Mouse (Mus musculus) left cerebral cortex, adult 2 months (tissue): Measurements from ENCODE around the gene Trp53bp2. TPM values are rescaled to one million over a fixed set of nuclear protein-coding genes. Genes with fewer than 3 reads are reported as not detected.

Experiments
- DNase-seq, 2 experiments: peaks; one replicate each; pipeline ENCODE4 v3.0.0; 2021 to 2022; ENCODE audit warnings: low spot score in 2 of 2, mixed read lengths in 1 of 2; ENCODE audit errors: extremely low spot score in 1 of 2
- H3K27ac ChIP-seq: fragments of 200-600 bp; 2 replicates; pipeline ENCODE4 v1.8.1; 2022
- H3K4me3 ChIP-seq: fragments of 200-600 bp; 2 replicates; pipeline ENCODE4 v1.8.1; 2022
- CTCF ChIP-seq: fragments of 200-600 bp; IDR thresholded peaks from 2 replicates; pipeline ENCODE4 v1.8.1; 2022; ENCODE audit warnings: antibody characterized with exemption, mild to moderate bottlenecking, moderate library complexity
- intact Hi-C: fragments of 180-260 bp; cut with DNase I; formaldehyde crosslinking; loops from one replicate; pipeline ENCODE4 v1.15.1; 2025
- total RNA-seq, 2 experiments: library from RNA; stranded (reverse); gene quantifications; 2 replicates each; pipeline ENCODE4 v1.2.3; 2021

Gene Trp53bp2
- total RNA-seq, 2 experiments from 2014 or later: 20.4 to 22.6 TPM

- intact Hi-C loops: no loop called here
- H3K4me3 ChIP-seq: no peak overlapping the region
- peak overlapping the region; percentile 59; the same call in 1 of the 2 replicates for H3K27ac ChIP-seq
- peak; percentile 42 for TF ChIP-seq CTCF
- DNase-seq: no peak
Measured at GRCm38 (mm10) chr1:182475005-182475796, 66.2 kb downstream of the Trp53bp2 start.

- TF ChIP-seq CTCF: no peak
- no peak overlapping the region for H3K27ac ChIP-seq
- intact Hi-C loops: no loop called here
- DNase-seq: no peak
- no peak overlapping the region for H3K4me3 ChIP-seq
Measured at GRCm38 (mm10) chr1:182478935-182479334, 70.0 kb downstream of the Trp53bp2 start.

- intact Hi-C loops: no loop called here
- no peak for DNase-seq
- H3K27ac ChIP-seq: no peak overlapping the region
- no peak for TF ChIP-seq CTCF
- no peak overlapping the region for H3K4me3 ChIP-seq
Measured at GRCm38 (mm10) chr1:182481138-182481537, 72.2 kb downstream of the Trp53bp2 start.

GRCm38 (mm10) chr1:182481646-182482295 lies 72.8 kb downstream of the Trp53bp2 start:
- Histone ChIP-seq H3K27ac (no peak overlapping the region), H3K4me3 (no peak overlapping the region)
- intact Hi-C loops: no loop called here
- TF ChIP-seq CTCF: no peak
- no peak for DNase-seq

- intact Hi-C loops: no loop called here
- H3K27ac ChIP-seq: peak overlapping the region; percentile 10
- no peak for TF ChIP-seq CTCF
- H3K4me3 ChIP-seq: no peak overlapping the region
- no peak for DNase-seq
Measured at GRCm38 (mm10) chr1:182482991-182483909, 74.3 kb downstream of the Trp53bp2 start.

- H3K4me3 ChIP-seq: no peak overlapping the region
- H3K27ac ChIP-seq: no peak overlapping the region; the same call in 1 of the 2 replicates
- intact Hi-C loops: no loop called here
- DNase-seq: peak in 1 of 2 experiments; percentile 29
- TF ChIP-seq CTCF: no peak
Measured at GRCm38 (mm10) chr1:182483910-182484274, 74.9 kb downstream of the Trp53bp2 start.

- intact Hi-C loops: no loop called here
- no peak for TF ChIP-seq CTCF
- H3K27ac ChIP-seq: no peak overlapping the region; the same call in 1 of the 2 replicates
- H3K4me3 ChIP-seq: no peak overlapping the region
- no peak for DNase-seq
Measured at GRCm38 (mm10) chr1:182488503-182488902, 79.5 kb downstream of the Trp53bp2 start.

GRCm38 (mm10) chr1:182489803-182490452 lies 81.0 kb downstream of the Trp53bp2 start:
- Histone ChIP-seq H3K27ac (peak overlapping the region; percentile 63), H3K4me3 (peak overlapping the region; percentile 36; the same call in 1 of the 2 replicates)
- DNase-seq: peak; percentile 90 to 92
- TF ChIP-seq CTCF: peak; percentile 99
- intact Hi-C loops: loop anchor here (1.0 to 2.0 kb wide), 2 partner anchors 27 to 49 kb away; partner anchors contain the start of gene Capn2

GRCm38 (mm10) chr1:182490568-182490967 lies 81.6 kb downstream of the Trp53bp2 start:
- Histone ChIP-seq H3K27ac (peak overlapping the region; percentile 47), H3K4me3 (no peak overlapping the region)
- DNase-seq: no peak
- TF ChIP-seq CTCF: peak; percentile 4; the same call in 1 of the 2 replicates
- intact Hi-C loops: loop anchor here (2.0 kb wide), 1 partner anchor 26 kb away; the partner anchor contains the start of gene Capn2

- intact Hi-C loops: loop anchor here (2.0 kb wide), 1 partner anchor 25 kb away; the partner anchor contains the start of gene Capn2
- no peak for TF ChIP-seq CTCF
- no peak for DNase-seq
- Histone ChIP-seq H3K27ac (peak overlapping the region; percentile 44; the same call in 1 of the 2 replicates), H3K4me3 (no peak overlapping the region)
Measured at GRCm38 (mm10) chr1:182491839-182492238, 82.9 kb downstream of the Trp53bp2 start.
